Mouse (Mus musculus) forebrain, embryonic 12.5 days (tissue): ENCODE data around the gene Uba2. TPM values are rescaled to one million over a fixed set of nuclear protein-coding genes. Genes with fewer than 3 reads are reported as not detected.
"Not testable (repeated sequence)": the region's sequence is repeated elsewhere in the genome, so short reads cannot be mapped to it uniquely, and the experiment has no call there.

ENCODE experiments used
- ATAC-seq: fragments of 200-750 bp; cut with Nextera tagmentation; 2 replicates; pipeline ENCODE4 v1.8.0; 2017; ENCODE audit warnings: moderate TSS enrichment; ENCODE audit not compliant: low FRiP score
- H3K27ac ChIP-seq: fragments of 300-500 bp; sonication (generic); 2 replicates; pipeline ENCODE4 v1.5.1; 2016; ENCODE audit warnings: mild to moderate bottlenecking
- H3K27me3 ChIP-seq: fragments of 300-500 bp; sonication (generic); 2 replicates; pipeline ENCODE4 v1.6.1; 2016; ENCODE audit warnings: mild to moderate bottlenecking
- H3K36me3 ChIP-seq: fragments of 300-500 bp; sonication (generic); replicated peaks from 2 replicates; pipeline ENCODE4 v1.6.1; 2016; ENCODE audit warnings: mild to moderate bottlenecking
- H3K4me1 ChIP-seq: fragments of 300-500 bp; sonication (generic); 2 replicates; pipeline ENCODE4 v1.6.1; 2016
- H3K4me2 ChIP-seq: fragments of 300-500 bp; sonication (generic); 2 replicates; pipeline ENCODE4 v1.6.1; 2016; ENCODE audit warnings: mild to moderate bottlenecking, moderate library complexity
- H3K4me3 ChIP-seq: fragments of 300-500 bp; sonication (generic); replicated peaks from 2 replicates; pipeline ENCODE4 v1.5.1; 2016; ENCODE audit warnings: mild to moderate bottlenecking
- H3K9ac ChIP-seq: fragments of 300-500 bp; sonication (generic); 2 replicates; pipeline ENCODE4 v1.6.1; 2016; ENCODE audit warnings: mild to moderate bottlenecking
- H3K9me3 ChIP-seq: fragments of 300-500 bp; sonication (generic); 2 replicates; pipeline ENCODE4 v1.6.1; 2016
- WGBS: fragments of 180-500 bp; shearing (Covaris S2); methylation state at CpG from one replicate; pipeline ENCODE4 v1.1.7; 2016; 5-methylcytosine and 5-hydroxymethylcytosine counted together
- polyA plus RNA-seq: library from polyadenylated mRNA; unstranded; fragments of >200 nt; fragmentation: Nextera tagmentation; extraction: Ambion mirVana; gene quantifications from 2 replicates; pipeline ENCODE4 v1.2.1, GENCODE M21; 2016

Uba2 gene
- polyA plus RNA-seq, 1 experiment from 2014 or later = 251 TPM

GRCm38 (mm10) chr7:34122987-34123720 is 46.2 kb downstream of the Uba2 start:
- no peak for ATAC-seq

GRCm38 (mm10) chr7:34120636-34121035 is 48.8 kb downstream of the Uba2 start:
- 52% methylated on average over 1 of the region's 1 CpGs for WGBS
- H3K36me3 ChIP-seq = peaks cover 26% of the 10 kb centered on the region
- H3K27me3 ChIP-seq, H3K4me1 ChIP-seq, H3K9ac ChIP-seq, H3K9me3 ChIP-seq, H3K4me3 ChIP-seq, ATAC-seq, H3K27ac ChIP-seq, H3K4me2 ChIP-seq: not testable (repeated sequence)

More at GRCm38 (mm10) chr7:34122987-34123720, 46.2 kb downstream of the Uba2 start:
- H3K27me3 ChIP-seq = no peaks in the 10 kb centered on the region
- no peak overlapping the region for H3K9ac ChIP-seq
- 95% methylated on average over 6 of the region's 6 CpGs for WGBS
- H3K27ac ChIP-seq = no peak overlapping the region
- H3K4me1 ChIP-seq = no peaks in the 10 kb centered on the region
- H3K4me3 ChIP-seq = no peak overlapping the region
- H3K4me2 ChIP-seq = no peak overlapping the region
- 0 out of 2 replicates have a peak, but pooled peaks cover 8% of the 10 kb centered on the region for H3K9me3 ChIP-seq
- peaks cover 24% of the 10 kb centered on the region; the same call in 1 of the 2 replicates for H3K36me3 ChIP-seq

GRCm38 (mm10) chr7:34116601-34117000 is 52.8 kb downstream of the Uba2 start:
- Histone ChIP-seq H3K36me3 (peaks cover 56% of the 10 kb centered on the region), H3K4me3 (no peak overlapping the region), H3K27me3 (no peaks in the 10 kb centered on the region), H3K27ac (no peak overlapping the region), H3K9ac (no peak overlapping the region), H3K4me1 (no peaks in the 10 kb centered on the region), H3K4me2 (no peak overlapping the region), H3K9me3 (no peaks in the 10 kb centered on the region)
- no peak for ATAC-seq
- 84% methylated on average over 3 of the region's 3 CpGs for WGBS

GRCm38 (mm10) chr7:34109190-34109589 is 60.2 kb downstream of the Uba2 start:
- peak; percentile 17; the same call in 1 of the 2 replicates for ATAC-seq
- H3K27ac ChIP-seq = no peak overlapping the region
- H3K27me3 ChIP-seq = no peaks in the 10 kb centered on the region
- no peak overlapping the region for H3K4me3 ChIP-seq
- no peaks in the 10 kb centered on the region for H3K4me1 ChIP-seq
- H3K9me3 ChIP-seq = no peaks in the 10 kb centered on the region
- H3K4me2 ChIP-seq = no peak overlapping the region
- 76% methylated on average over 5 of the region's 5 CpGs for WGBS
- H3K9ac ChIP-seq = no peak overlapping the region
- H3K36me3 ChIP-seq = peaks cover 26% of the 10 kb centered on the region

- Histone ChIP-seq H3K27me3 (no peaks in the 10 kb centered on the region), H3K9me3 (0 out of 2 replicates have a peak, but pooled peaks cover 2% of the 10 kb centered on the region), H3K36me3 (no peaks in the 10 kb centered on the region), H3K9ac (no peak overlapping the region), H3K27ac (no peak overlapping the region), H3K4me2 (no peak overlapping the region), H3K4me1 (no peaks in the 10 kb centered on the region), H3K4me3 (no peak overlapping the region)
- ATAC-seq = no peak
These were observed 68.1 kb downstream of the Uba2 start for GRCm38 (mm10) chr7:34101276-34101675.

GRCm38 (mm10) chr7:34100002-34100401 is 69.4 kb downstream of the Uba2 start:
- no peak overlapping the region for H3K9ac ChIP-seq
- H3K27ac ChIP-seq = no peak overlapping the region
- 79% methylated on average over 2 of the region's 2 CpGs for WGBS
- no peak overlapping the region for H3K4me2 ChIP-seq
- no peaks in the 10 kb centered on the region for H3K36me3 ChIP-seq
- H3K9me3 ChIP-seq = 0 out of 2 replicates have a peak, but pooled peaks cover 2% of the 10 kb centered on the region
- H3K27me3 ChIP-seq = no peaks in the 10 kb centered on the region
- no peaks in the 10 kb centered on the region for H3K4me1 ChIP-seq
- no peak for ATAC-seq
- H3K4me3 ChIP-seq = no peak overlapping the region

- Histone ChIP-seq H3K36me3 (no peaks in the 10 kb centered on the region), H3K27me3 (no peaks in the 10 kb centered on the region), H3K4me3 (no peak within 1 kb of the TSS), H3K27ac (no peak within 1 kb of the TSS), H3K4me1 (no peaks in the 10 kb centered on the region), H3K9me3 (peaks cover 7% of the 10 kb centered on the region; the same call in 1 of the 2 replicates), H3K4me2 (no peak within 1 kb of the TSS), H3K9ac (no peak within 1 kb of the TSS)
- WGBS = 70% methylated on average over 3 of the region's 3 CpGs
- ATAC-seq = no peak
These were observed 74.4 kb downstream of the Uba2 start, which contains the start of gene Scgb1b30 for GRCm38 (mm10) chr7:34094911-34095481. Gene Scgb1b30, plus strand, starts transcription at chr7:34095431.

Other genes starting within 250 kb of the Uba2 start
- not detected in 2 replicates for gene Scgb2b26, start 224.6 kb downstream of the Uba2 start, polyA plus RNA-seq
- not detected in 2 replicates for gene Scgb2b27, start 155.7 kb downstream of the Uba2 start, polyA plus RNA-seq
- not detected in 2 replicates for gene Scgb1b27, start 148.1 kb downstream of the Uba2 start, polyA plus RNA-seq
- not detected in 2 replicates for gene Scgb1b30, start 74.2 kb downstream of the Uba2 start, polyA plus RNA-seq
- 3.8 and 4.4 TPM in 2 replicates for gene Wtip, start 36.3 kb downstream of the Uba2 start, polyA plus RNA-seq
- 64.1 and 67.5 TPM in 2 replicates for gene Pdcd2l, start 27.1 kb upstream of the Uba2 start, polyA plus RNA-seq
- gene Gpi1, start 60.7 kb upstream of the Uba2 start, polyA plus RNA-seq = 260 and 266 TPM in 2 replicates
- not detected in 2 replicates for gene Gm6096, start 81.4 kb upstream of the Uba2 start, polyA plus RNA-seq
- gene 4931406P16Rik, start 144.0 kb upstream of the Uba2 start, polyA plus RNA-seq = 33.4 and 33.5 TPM in 2 replicates
- gene Lsm14a, start 223.7 kb upstream of the Uba2 start, polyA plus RNA-seq = 115 and 121 TPM in 2 replicates